8 mouse cellular contexts compared by ENCODE assay signal in the genomic region with DNA sequence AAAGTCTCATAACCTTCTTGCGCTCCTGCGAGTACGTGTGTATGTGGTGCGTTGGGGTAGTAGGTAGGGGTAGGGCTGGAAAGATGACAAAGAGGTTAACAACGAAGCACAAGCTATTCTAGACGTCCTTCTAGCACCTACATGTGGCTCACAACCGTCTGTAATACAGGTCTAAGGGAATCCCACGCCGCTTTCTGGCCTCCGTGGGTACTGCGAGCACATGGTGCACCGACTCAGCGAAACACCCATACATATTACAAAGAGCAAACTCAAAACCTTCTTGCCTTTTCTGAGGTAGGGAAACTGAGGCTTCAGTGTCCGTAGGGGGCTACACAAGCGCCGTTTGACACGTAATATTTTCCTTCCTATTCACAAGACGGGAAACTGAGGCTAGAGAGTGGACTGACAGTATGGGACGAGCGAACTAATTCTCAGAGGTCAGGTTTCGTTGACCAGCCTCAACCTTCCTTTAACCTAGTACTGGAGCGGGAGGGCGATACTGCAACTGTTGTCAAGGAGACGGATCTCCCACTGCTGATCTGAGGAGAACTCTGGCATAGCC. TPM values are rescaled to one million over a fixed set of nuclear protein-coding genes. Genes with fewer than 3 reads are reported as not detected.
DNase-seq lines count a peak whose midpoint lies in the region; ATAC-seq and TF ChIP-seq lines count a peak whose summit lies in the region.

No protein-coding gene starts in this region.

- peak overlapping the region; percentile 91 for H3K27ac ChIP-seq in hindbrain, embryonic 13.5 days

- peaks cover 11% of the 10 kb centered on the region; the same call in 1 of the 2 replicates for H3K36me3 ChIP-seq in hindbrain, embryonic 13.5 days

- H3K4me3 ChIP-seq in hindbrain, embryonic 13.5 days = peak overlapping the region; percentile 69

- peak; percentile 57 for TF ChIP-seq CTCF in Patski (IDR thresholded peaks at IDR 0.05)

- peak overlapping the region; percentile 69 for H3K9ac ChIP-seq in hindbrain, embryonic 13.5 days

- peak overlapping the region; percentile 75 for H3K4me2 ChIP-seq in hindbrain, embryonic 13.5 days

- no peak for DNase-seq in Patski (ENCODE audit: low read depth, low spot score)
- peak; percentile 84 for DNase-seq in cerebellum, adult 9-10 months
- DNase-seq in forelimb bud, embryonic 11.5 days (ENCODE audit: low read depth, low spot score) = peak; percentile 60
- DNase-seq in left cerebral cortex, adult 11 months (ENCODE audit: low spot score) = peak; percentile 59
- DNase-seq in lung, postnatal 25 days (ENCODE audit: low spot score) = peak; percentile 75
- peak; percentile 42 for DNase-seq in ovary, postnatal 14 days (ENCODE audit: low spot score)
- peak; percentile 76 for DNase-seq in thymus, postnatal 25 days

- POLR2A ChIA-PET in Patski (lab: Charles Lee) = interaction anchor here (0.8 to 1.2 kb wide), 3 partner anchors 17 to 20 kb away, joined by 3 to 5 read pairs (median 4); no protein-coding TSS in a partner anchor

- no peaks in the 10 kb centered on the region for H3K27me3 ChIP-seq in Patski
- H3K27me3 ChIP-seq in hindbrain, embryonic 13.5 days = no peaks in the 10 kb centered on the region

- CTCF ChIA-PET in Patski (lab: Charles Lee) = interaction anchor here (0.9 to 7.3 kb wide), 5 partner anchors 13 to 48 kb away, joined by 3 to 47 read pairs (median 5); no protein-coding TSS in a partner anchor

- H3K4me1 ChIP-seq in hindbrain, embryonic 13.5 days (replicated peaks) = peaks cover 18% of the 10 kb centered on the region

- no peak for ATAC-seq in Patski
- ATAC-seq in hindbrain, embryonic 13.5 days (ENCODE audit: low FRiP score) = peak; percentile 44

- WGBS in hindbrain, embryonic 13.5 days = 2% methylated on average over 24 of the region's 24 CpGs

- in situ Hi-C loops in Patski (cut with MboI; ENCODE audit: low pct_unique_long_range_greater_than_20kb) = loop anchor here (5.0 to 25.0 kb wide), 2 partner anchors 44 to 1109 kb away; partner anchors contain the start of genes U2af2 and Zfp580

- H3K9me3 ChIP-seq in hindbrain, embryonic 13.5 days = no peaks in the 10 kb centered on the region

RNA-seq across cellular contexts. Expression of gene Zfp444, which starts 0.5 kb away (rescaled TPM):
- polyA plus RNA-seq in Patski (2021) = 30.6 TPM
- polyA plus RNA-seq in hindbrain, embryonic 13.5 days (2015; fragmentation: Nextera tagmentation; extraction: Ambion mirVana) = 89.1 and 94.9 TPM in 2 replicates

RNA-seq across cellular contexts. Expression of gene Zfp787, which starts 15.7 kb away (rescaled TPM):
- polyA plus RNA-seq in Patski (2021) = 31.1 TPM
- 22.1 and 23.8 TPM in 2 replicates for polyA plus RNA-seq in hindbrain, embryonic 13.5 days (2015; fragmentation: Nextera tagmentation; extraction: Ambion mirVana)

RNA-seq across cellular contexts. Expression of gene Galp, which starts 25.4 kb away (rescaled TPM):
- not detected for polyA plus RNA-seq in Patski (2021)
- not detected in 2 replicates for polyA plus RNA-seq in hindbrain, embryonic 13.5 days (2015; fragmentation: Nextera tagmentation; extraction: Ambion mirVana)

RNA-seq across cellular contexts. Expression of gene Zscan5b, which starts 50.6 kb away (rescaled TPM):
- polyA plus RNA-seq in Patski (2021) = not detected
- not detected in 2 replicates for polyA plus RNA-seq in hindbrain, embryonic 13.5 days (2015; fragmentation: Nextera tagmentation; extraction: Ambion mirVana)
